Mouse (Mus musculus): Measurements from ENCODE around the gene Erbb3. TPM values are rescaled to one million over a fixed set of nuclear protein-coding genes. Genes with fewer than 3 reads are reported as not detected.
"Not testable (repeated sequence)": the region's sequence is repeated elsewhere in the genome, so short reads cannot be mapped to it uniquely, and the experiment has no call there.

Gene Erbb3
- polyA plus RNA-seq, 1 experiment from 2014 or later, result 7.8 TPM

GRCm38 (mm10) chr10:128548947-128549681 lies 40.3 kb downstream of the Erbb3 start, which contains the start of gene Rpl41:
TSS of gene Rpl41 (minus strand) at chr10:128549305.
- ATAC-seq (peak; percentile 84), DNase-seq (peak; percentile 94)
- peaks cover 16% of the 10 kb centered on the region for H3K36me3 ChIP-seq (replicated peaks; ENCODE audit: insufficient read depth, low read length)
- H3K4me3 ChIP-seq (ENCODE audit: low read depth, low read length), result peak within 1 kb of the TSS; percentile 90
- H3K4me2 ChIP-seq (ENCODE audit: low read depth, low read length), result peak within 1 kb of the TSS; percentile 91
- 0 out of 2 replicates have a peak, but pooled peaks have one; percentile 5 for TF ChIP-seq CTCF (IDR thresholded peaks at IDR 0.05; ENCODE audit: low read depth)
- TF ChIP-seq EP300 (IDR thresholded peaks at IDR 0.05; ENCODE audit: low read depth), result peak; percentile 84
- H3K9me3 ChIP-seq (ENCODE audit: low read length), result no peaks in the 10 kb centered on the region
- H3K27ac ChIP-seq (ENCODE audit: low read depth), result peak within 1 kb of the TSS; percentile 92
- no peaks in the 10 kb centered on the region for H3K27me3 ChIP-seq (ENCODE audit: insufficient read depth, low read length)
- H3K4me1 ChIP-seq (ENCODE audit: insufficient read depth), result peaks cover 9% of the 10 kb centered on the region
- H3K9ac ChIP-seq (replicated peaks), result peak within 1 kb of the TSS; percentile 84
- WGBS (ENCODE audit: insufficient replicate concordance), result under 1% methylated on average over 31 of the region's 31 CpGs

- Histone ChIP-seq H3K4me2 (ENCODE audit: low read depth, low read length) (peak overlapping the region; percentile 91), H3K9ac (replicated peaks) (peak overlapping the region; percentile 84), H3K27ac (ENCODE audit: low read depth) (peak overlapping the region; percentile 92), H3K4me3 (ENCODE audit: low read depth, low read length) (peak overlapping the region; percentile 90), H3K36me3 (replicated peaks; ENCODE audit: insufficient read depth, low read length) (peaks cover 24% of the 10 kb centered on the region)
- not testable (repeated sequence) for H3K9me3 ChIP-seq (ENCODE audit: low read length); H3K4me1 ChIP-seq (ENCODE audit: insufficient read depth); H3K27me3 ChIP-seq (ENCODE audit: insufficient read depth, low read length); ATAC-seq; DNase-seq
- under 1% methylated on average over 20 of the region's 30 CpGs for WGBS (ENCODE audit: insufficient replicate concordance)
Observed at GRCm38 (mm10) chr10:128548051-128548791, 41.2 kb downstream of the Erbb3 start.

GRCm38 (mm10) chr10:128547361-128548032 lies 42.0 kb downstream of the Erbb3 start, which contains the start of gene Zc3h10:
TSS of gene Zc3h10 (minus strand) at chr10:128547774.
- Histone ChIP-seq H3K36me3 (replicated peaks; ENCODE audit: insufficient read depth, low read length) (peaks cover 24% of the 10 kb centered on the region), H3K4me2 (ENCODE audit: low read depth, low read length) (peak within 1 kb of the TSS; percentile 91), H3K9ac (replicated peaks) (peak within 1 kb of the TSS; percentile 84), H3K27me3 (ENCODE audit: insufficient read depth, low read length) (no peaks in the 10 kb centered on the region), H3K27ac (ENCODE audit: low read depth) (peak within 1 kb of the TSS; percentile 92), H3K4me1 (ENCODE audit: insufficient read depth) (peaks cover 9% of the 10 kb centered on the region), H3K4me3 (ENCODE audit: low read depth, low read length) (peak within 1 kb of the TSS; percentile 90), H3K9me3 (ENCODE audit: low read length) (no peaks in the 10 kb centered on the region)
- DNase-seq (peak; percentile 93), ATAC-seq (peak; percentile 86)
- WGBS (ENCODE audit: insufficient replicate concordance), result under 1% methylated on average over 48 of the region's 50 CpGs
- TF ChIP-seq CTCF (IDR thresholded peaks at IDR 0.05; ENCODE audit: low read depth) (peak; percentile 83), EP300 (IDR thresholded peaks at IDR 0.05; ENCODE audit: low read depth) (peak; percentile 79)

GRCm38 (mm10) chr10:128546787-128547186 lies 42.7 kb downstream of the Erbb3 start:
- DNase-seq, result no peak
- H3K27me3 ChIP-seq (ENCODE audit: insufficient read depth, low read length), result no peaks in the 10 kb centered on the region
- peak overlapping the region; percentile 91 for H3K4me2 ChIP-seq (ENCODE audit: low read depth, low read length)
- TF ChIP-seq EP300 (IDR thresholded peaks at IDR 0.05; ENCODE audit: low read depth), result no peak
- no peak for TF ChIP-seq CTCF (IDR thresholded peaks at IDR 0.05; ENCODE audit: low read depth)
- peak overlapping the region; percentile 92 for H3K27ac ChIP-seq (ENCODE audit: low read depth)
- peak overlapping the region; percentile 90 for H3K4me3 ChIP-seq (ENCODE audit: low read depth, low read length)
- H3K36me3 ChIP-seq (replicated peaks; ENCODE audit: insufficient read depth, low read length), result peaks cover 24% of the 10 kb centered on the region
- 9% methylated on average over 7 of the region's 7 CpGs for WGBS (ENCODE audit: insufficient replicate concordance)
- H3K9me3 ChIP-seq (ENCODE audit: low read length), result no peaks in the 10 kb centered on the region
- peak overlapping the region; percentile 83 for H3K9ac ChIP-seq (replicated peaks)
- no peak for ATAC-seq
- peaks cover 9% of the 10 kb centered on the region for H3K4me1 ChIP-seq (ENCODE audit: insufficient read depth)

GRCm38 (mm10) chr10:128546361-128546760 lies 43.1 kb downstream of the Erbb3 start:
- ATAC-seq (no peak), DNase-seq (no peak)

DNA sequence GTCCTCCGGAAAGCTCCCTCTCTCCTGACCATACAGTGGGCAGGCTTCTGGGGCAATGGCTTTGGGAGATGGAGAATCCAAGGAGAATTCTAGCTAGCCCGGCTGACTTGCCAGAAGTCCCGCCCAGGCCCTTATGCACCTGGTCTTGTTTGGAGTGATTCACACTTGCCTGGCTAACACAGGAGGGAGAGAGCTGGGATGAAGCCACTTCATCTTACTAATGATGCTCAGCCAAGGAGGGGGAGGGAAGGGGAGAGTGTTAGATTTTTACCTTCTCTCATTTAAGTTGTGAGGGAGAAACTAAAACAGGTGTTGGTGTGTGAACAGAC lies 43.9 kb downstream of the Erbb3 start:
- no peaks in the 10 kb centered on the region for H3K27me3 ChIP-seq (ENCODE audit: insufficient read depth, low read length)
- DNase-seq (no peak), ATAC-seq (no peak)
- H3K4me2 ChIP-seq (ENCODE audit: low read depth, low read length), result no peak overlapping the region
- 90% methylated on average over 3 of the region's 3 CpGs for WGBS (ENCODE audit: insufficient replicate concordance)
- TF ChIP-seq EP300 (IDR thresholded peaks at IDR 0.05; ENCODE audit: low read depth) (no peak), CTCF (IDR thresholded peaks at IDR 0.05; ENCODE audit: low read depth) (no peak)
- H3K4me3 ChIP-seq (ENCODE audit: low read depth, low read length), result no peak overlapping the region
- peaks cover 9% of the 10 kb centered on the region for H3K4me1 ChIP-seq (ENCODE audit: insufficient read depth)
- H3K9ac ChIP-seq (replicated peaks), result no peak overlapping the region; the same call in 1 of the 2 replicates
- peaks cover 24% of the 10 kb centered on the region for H3K36me3 ChIP-seq (replicated peaks; ENCODE audit: insufficient read depth, low read length)
- no peak overlapping the region for H3K27ac ChIP-seq (ENCODE audit: low read depth)
- no peaks in the 10 kb centered on the region for H3K9me3 ChIP-seq (ENCODE audit: low read length)

More at GRCm38 (mm10) chr10:128546361-128546760, 43.1 kb downstream of the Erbb3 start:
- no peaks in the 10 kb centered on the region for H3K9me3 ChIP-seq (ENCODE audit: low read length)
- peak overlapping the region; percentile 83 for H3K9ac ChIP-seq (replicated peaks)
- 5% methylated on average over 4 of the region's 4 CpGs for WGBS (ENCODE audit: insufficient replicate concordance)
- no peaks in the 10 kb centered on the region for H3K27me3 ChIP-seq (ENCODE audit: insufficient read depth, low read length)
- H3K36me3 ChIP-seq (replicated peaks; ENCODE audit: insufficient read depth, low read length), result peaks cover 24% of the 10 kb centered on the region
- H3K4me2 ChIP-seq (ENCODE audit: low read depth, low read length), result peak overlapping the region; percentile 91
- peak overlapping the region; percentile 92 for H3K27ac ChIP-seq (ENCODE audit: low read depth)
- TF ChIP-seq CTCF (IDR thresholded peaks at IDR 0.05; ENCODE audit: low read depth) (peak; percentile 88), EP300 (IDR thresholded peaks at IDR 0.05; ENCODE audit: low read depth) (peak; percentile 17; the same call in 1 of the 2 replicates)
- H3K4me3 ChIP-seq (ENCODE audit: low read depth, low read length), result peak overlapping the region; percentile 90
- H3K4me1 ChIP-seq (ENCODE audit: insufficient read depth), result peaks cover 9% of the 10 kb centered on the region

Data from liver, postnatal 0 days (tissue).